Mouse (Mus musculus) mouse trophoblast stem cell (cell line): ENCODE results near the gene Gm20517.

Experiments used
- in situ Hi-C, 2 experiments: fragments of 300-500 bp; cut with MseI, MboI; formaldehyde crosslinking; loops; 2 replicates in 1 of 2; 3 replicates in 1 of 2; pipeline ENCODE4 v1.15.1; 2025

Gene Gm20517

DNA sequence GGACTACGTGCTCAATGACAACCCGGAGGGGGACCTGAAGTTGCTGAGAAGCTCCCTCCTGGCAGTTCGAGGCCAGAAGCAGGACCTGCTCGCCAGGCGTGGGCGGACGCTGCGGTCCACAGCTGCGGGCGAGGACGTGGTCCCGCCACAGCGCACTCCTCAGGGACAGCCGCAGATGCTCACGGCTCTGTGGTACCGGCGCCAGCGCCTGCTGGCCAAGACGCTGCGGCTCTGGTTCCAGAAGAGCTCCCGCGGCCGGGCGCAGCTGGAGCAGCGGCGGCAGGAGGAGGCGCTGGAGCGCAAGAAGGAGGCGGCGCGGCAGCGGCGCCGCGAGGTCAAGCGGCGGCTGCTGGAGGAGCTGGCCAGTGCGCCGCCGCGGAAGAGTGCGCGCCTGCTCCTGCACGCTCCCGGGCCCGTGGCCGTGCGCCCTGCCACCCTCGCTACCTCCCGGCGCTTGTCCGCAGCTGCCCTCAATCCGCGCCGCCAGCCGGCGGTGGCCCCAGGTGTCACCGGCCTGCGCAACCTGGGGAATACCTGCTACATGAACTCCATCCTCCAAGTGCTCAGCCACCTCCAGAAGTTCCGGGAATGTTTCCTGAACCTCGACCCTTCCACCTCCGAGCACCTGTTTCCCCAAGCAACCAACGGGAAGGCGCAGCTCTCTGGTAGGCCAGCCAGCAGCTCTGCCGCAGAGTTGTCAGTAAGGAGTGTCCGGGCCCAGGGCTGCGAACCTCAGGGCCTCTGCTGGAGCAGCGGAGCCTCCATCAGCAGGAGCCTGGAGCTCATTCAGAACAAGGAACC, 61.1 kb downstream of the Gm20517 start:
- in situ Hi-C loops: no loop called here

DNA sequence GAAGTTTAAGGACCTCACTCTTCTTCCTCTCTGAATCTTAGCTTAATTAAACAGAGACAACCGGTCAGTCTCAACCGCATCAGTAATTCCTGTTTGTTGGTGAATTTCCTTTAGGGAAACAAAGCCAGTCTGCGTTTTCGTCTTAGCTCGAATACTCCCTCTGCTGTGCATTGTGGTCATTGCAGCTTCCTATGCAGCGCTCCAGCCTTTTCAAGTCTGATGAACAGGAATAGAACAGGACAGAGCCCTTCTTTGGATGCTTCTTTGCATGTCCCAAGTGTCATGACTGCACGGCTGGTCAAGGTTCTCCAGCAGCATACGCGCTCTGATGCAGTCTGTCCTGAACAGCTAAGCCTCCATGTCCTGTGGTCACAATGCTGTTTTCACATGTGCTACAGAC, 65.2 kb downstream of the Gm20517 start:
- in situ Hi-C loops: loop anchor here in 1 of 2 experiments (5.0 kb wide), 1 partner anchor 34 kb away; no protein-coding TSS in a partner anchor

DNA sequence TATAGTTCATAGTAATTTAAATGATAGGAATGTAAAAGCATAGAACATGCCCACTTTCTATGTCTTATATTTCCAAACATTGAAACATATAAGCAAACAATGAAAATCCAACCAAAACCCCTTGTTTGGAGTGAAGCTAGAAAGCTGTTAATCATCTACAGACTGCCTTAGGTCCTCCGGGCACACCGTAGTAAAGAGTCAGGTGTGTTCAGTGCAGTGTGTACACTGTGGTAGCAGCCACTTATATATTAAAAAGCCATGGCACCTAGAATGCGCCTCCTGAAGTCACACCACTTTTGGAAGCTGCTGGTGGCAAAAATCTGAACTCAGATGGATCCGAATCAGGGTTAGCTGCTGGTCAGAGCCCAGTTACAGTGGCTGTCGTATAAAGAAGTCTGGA, 66.8 kb downstream of the Gm20517 start:
- in situ Hi-C loops: loop anchor here in 1 of 2 experiments (5.0 kb wide), 1 partner anchor 36 kb away; no protein-coding TSS in a partner anchor

DNA sequence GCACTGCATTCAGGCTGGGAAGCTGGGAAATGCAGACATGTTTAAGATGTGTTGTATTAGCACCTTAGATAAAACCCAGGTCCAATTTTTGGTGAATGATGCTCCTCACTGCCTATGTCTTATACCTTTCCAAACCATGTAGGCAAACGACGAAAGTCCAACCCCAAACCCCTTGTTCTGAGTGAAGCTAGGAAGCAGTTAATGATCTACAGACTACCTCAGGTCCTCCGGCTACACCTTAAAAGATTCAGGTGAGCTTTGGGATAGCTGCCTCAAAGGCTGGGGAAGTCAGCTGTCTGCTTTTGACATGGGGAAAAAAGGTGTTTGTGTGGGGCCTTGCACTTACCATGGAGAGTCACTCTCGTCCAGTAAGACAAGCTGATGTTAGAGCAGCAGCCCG, 67.3 kb downstream of the Gm20517 start:
- in situ Hi-C loops: loop anchor here in 1 of 2 experiments (5.0 kb wide), 1 partner anchor 36 kb away; no protein-coding TSS in a partner anchor

DNA sequence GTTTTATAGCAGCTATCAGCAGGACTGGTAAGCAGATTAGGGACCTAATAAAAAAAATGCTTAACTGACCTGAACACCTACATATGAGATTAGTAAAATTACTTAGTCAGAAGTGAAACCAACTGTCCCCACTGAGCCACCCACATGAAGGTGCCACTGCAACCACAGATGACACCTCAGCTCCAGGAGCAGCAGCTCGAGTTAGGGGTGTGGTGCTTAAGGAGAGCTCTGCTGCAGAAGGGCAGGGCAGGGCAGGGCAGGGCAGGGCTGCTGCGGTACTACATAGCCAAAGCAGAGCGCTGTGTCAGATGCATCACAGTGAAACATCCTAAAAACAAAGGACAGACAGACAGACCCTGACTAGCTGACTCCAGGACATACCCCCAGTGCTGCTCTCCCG, 71.4 kb downstream of the Gm20517 start:
- in situ Hi-C loops: no loop called here

DNA sequence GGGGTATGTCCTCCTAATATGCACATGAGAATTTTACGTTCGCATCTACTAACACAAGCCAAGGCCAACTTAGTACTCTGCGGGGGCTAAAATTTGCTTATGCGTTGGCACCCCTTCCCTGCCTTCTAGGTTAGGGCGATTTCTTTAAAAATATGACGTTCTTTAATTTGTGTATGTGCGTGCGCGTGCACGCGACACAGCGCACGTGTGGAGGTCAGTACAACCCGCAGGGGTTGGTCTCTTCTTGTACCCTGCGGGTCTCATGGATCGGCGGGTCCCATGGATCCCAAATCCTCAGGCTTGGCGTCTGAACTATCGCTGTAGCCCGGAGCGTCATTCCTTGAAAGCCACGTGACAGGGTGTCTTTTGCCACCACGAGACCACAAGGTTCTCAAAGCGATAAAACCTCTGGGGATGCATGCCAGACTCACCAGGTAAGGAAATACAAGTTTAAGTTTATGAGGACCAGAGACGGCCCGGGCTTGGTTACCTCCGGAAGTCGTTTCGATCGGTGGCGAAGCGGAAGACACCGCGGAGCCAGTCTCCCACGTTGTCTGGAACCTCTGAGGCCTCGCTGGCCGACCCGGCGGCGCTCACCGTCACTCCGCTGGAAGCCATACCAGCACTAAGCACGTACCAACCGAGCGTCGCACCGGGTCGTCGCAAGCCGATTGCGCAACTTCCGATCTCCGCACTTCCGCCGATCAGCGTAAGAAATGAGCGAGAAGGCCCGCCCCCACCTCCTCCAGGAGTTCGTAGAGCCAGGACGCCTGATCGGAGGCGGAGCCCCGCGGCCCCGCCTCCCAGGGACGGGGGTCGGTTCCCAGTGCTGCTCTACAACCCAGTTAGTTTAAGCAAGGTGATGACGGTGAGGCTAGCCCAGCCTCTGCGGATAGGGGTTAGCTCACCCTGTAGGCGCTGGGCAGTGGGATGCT, 76.3 kb downstream of the Gm20517 start:
- in situ Hi-C loops: no loop called here

DNA sequence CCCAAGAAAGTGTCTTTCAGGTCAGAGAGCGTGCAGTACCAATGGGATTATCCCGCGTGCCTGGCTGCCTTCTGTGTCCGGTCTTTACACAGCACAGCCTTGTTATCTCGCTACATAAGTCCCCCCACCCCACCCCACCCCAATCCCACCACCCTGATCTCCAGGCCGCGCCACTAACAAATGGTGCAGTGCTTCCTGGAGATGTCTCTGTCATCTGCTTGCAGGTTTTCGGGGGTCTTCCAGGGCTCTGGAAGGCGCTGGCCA, 76.9 kb downstream of the Gm20517 start, which contains the start of gene Tomm6:
Gene Tomm6 (minus strand): TSS at position 43 of the 264 bp plus-strand sequence.
- in situ Hi-C loops: no loop called here

DNA sequence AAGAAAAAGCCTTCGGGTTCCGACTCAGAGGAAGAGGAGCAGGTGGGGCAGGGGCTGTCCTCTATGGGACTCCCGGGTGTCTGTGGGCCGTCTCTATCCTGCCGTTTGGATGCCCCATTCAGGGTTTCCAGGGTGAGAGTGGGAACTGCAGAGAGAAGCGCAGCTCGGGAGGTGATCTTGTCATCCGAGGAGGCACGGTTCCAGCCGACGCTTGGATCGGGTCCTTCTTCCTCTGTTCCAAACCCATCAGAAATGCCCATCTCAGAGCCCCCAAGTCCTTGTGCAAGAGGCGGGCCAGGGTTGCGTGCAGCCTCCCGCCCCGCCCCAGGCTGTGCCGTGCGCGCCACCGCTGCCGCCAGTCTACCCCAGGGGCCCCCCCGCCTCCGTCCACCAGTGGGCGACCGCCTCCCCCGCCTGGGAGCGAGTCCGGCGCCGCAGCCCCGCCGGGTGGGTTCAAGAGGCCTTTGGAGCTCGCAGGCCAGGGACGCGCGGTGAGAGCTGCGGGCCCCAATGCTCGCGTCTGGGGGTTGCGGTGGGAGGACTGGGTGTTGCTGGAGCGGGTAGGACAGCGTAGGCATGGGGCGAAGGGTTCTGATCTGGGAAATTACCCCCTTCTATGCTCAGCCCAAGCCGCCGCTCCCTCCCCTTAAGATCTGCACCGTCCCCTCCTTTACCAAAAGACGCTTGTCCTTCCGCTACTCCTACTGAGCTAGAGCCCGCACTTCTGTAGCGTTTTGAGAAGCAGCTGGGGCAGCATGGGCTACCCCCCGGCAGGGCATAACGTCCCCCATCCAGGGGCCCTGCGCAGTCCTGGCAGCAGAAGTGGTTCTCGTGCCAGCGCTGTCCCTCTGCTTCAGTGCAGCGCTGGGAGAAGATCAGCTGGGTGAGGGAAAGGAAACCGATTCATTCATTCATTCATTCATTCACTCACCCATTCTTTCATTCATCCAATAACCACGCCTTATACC, 77.5 kb downstream of the Gm20517 start, which contains the start of gene Frs3:
Gene Frs3 (plus strand): TSS at position 423 of the 968 bp plus-strand sequence.
- in situ Hi-C loops: no loop called here

DNA sequence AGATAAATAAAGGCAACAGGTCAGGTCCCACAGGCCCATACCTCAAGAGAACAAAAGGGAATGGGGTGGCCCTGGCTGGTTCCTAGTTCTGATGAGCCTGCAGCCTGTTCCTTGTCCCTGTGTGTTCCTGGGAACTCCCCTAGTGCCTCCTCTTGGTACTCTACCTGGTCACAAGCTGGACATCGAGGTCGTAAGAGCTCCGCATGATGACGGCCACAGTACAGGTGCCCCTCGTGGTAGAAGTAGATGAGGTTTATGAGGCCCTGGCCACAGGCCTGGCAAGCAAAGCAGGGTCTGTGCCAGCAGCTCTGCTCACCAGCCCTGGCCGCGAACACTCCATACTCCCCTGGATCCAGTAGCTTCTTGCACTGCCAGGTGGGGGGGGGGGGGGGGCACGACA, 78.5 kb downstream of the Gm20517 start:
- in situ Hi-C loops: no loop called here

DNA sequence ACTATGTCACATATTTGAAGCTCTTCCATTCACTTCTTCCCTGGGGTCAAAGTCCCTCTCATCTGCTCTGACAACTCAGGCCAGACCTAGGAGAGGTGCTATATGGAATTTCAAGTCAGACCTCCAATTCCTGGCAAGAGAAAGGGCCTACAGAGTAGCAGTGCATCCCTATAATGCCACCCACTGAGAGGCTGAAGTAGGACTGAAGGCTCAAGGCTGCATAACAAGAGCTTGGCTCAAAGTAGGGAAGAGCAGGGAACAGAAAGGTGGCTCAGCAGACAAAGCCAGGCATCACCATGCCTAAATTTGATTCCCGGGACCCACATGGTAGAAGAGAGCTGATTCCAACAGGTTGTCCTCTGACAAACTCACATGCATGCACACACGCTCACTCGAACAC, 80.3 kb downstream of the Gm20517 start:
- in situ Hi-C loops: no loop called here

DNA sequence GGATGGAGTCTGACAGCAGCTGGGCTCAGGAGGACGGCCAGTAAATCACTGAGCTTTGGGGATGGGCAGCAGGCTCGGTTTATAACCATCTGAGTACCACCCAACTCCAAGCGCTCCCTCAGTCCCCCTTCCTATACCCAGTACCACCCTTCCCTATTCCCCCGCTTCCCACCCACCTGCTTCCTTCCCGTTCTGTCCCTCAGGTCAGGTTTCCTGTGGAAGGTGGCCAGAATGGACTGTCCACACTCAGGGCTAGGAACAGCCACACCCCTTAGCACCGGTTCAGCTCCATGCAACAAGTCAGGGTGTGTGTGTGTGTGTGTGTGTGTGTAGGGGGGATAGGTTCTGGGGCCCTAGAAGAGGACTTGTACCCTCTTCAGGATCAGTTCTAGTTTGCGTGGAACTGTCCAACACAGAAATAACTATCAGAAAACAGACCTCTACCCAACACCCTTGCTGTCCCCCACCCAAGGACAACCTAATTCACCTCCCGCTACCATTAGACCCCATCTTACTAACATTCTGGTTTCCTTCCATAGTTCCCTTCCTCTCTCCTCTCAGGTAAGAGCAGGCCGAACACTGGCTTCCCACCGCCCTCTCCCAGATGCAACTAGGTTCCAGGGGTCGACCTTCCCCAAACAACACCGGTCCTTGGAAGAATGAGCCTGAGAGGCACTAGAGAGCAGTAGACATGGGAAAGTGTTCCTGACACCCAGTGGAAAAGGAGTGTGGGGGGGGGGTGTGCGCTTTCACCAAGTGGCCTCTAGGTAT, 82.5 kb downstream of the Gm20517 start:
- in situ Hi-C loops: no loop called here

DNA sequence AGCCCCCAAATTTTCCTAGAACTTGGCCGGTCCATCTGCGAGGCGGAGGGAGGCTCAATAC, 82.9 kb downstream of the Gm20517 start, which contains the start of gene Gm21981:
Gene Gm21981 (minus strand): TSS at position 14 of the 61 bp plus-strand sequence.
- in situ Hi-C loops: no loop called here

DNA sequence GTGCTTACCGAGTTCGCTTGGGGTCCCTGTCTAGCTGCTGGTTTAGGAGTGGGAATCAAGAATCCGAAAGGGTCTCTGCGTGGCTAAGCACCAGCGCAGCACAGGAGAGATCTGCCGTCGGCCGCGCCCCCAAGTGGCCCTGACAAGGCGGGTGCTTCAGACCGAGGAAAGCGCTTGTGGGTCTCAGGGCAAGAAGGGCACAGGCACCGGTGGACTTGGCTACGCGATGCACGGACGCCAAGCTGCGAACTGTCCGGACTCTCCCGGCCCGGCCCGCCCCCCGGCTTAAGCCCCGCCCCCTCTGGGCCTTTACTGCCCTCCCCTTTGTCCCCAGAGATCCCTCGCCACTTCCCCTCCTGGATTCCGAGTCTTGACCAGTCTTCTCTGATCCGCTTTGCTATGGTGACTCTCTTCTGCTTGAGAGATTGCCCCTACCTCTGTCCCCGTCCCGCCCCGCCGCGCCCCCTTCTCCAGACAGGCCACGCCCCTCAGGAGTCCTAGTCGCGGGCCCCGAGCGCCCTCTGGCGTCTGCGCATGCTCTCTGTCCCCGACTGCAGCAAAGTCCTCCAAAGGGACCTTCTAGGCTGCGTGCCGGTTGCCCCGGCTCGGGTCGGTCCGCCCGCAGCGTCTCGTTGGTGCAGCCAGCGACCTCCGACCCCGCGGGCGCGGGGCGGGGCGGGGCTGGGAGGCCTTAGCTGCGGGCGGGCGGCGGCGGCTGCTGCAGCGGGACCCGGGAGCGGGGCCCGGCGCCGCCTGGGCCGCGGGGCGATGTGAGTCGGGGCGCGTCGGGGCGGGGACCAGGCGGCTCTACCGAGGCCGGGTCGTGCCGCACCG, 83.3 kb downstream of the Gm20517 start, which contains the start of gene Prickle4:
Gene Prickle4 (minus strand): TSS at position 234 of the 834 bp plus-strand sequence.
- in situ Hi-C loops: no loop called here

DNA sequence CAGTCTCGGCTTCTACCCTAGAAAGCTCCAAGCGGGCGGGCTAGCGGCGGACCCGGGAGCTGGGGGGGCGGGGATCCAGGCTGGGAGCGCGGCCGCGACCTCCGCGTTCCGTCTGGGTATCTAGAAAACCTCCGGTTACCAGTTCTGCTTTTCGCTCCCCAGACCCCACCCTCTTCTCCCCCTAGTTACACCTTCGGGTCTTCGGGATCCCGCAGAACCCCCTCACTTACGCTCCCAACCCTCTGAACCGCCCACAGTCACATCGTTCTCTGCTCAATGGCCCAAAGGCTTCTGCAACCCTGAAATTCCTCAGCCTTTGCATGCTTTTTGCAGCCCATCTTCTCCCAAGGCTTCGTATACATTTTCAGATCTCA, 83.9 kb downstream of the Gm20517 start:
- in situ Hi-C loops: no loop called here

DNA sequence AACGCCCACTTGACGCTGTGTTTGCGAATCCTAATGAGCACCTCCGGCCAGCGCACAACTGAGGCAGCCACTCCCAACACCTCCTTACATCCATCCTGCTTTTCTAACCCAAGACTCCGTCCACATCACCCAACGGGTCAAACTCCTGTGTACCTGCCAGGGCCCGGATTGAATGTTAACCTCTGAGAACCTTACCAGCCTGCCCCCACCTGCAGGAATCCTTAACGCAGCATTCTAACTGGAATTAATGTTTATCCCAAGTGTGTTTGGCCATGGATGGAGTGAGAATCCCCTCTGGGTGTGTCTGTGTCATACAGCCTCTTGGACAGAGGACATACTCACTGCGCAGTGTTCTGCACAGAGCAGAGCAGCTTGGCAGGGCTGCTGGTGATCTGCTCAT, 86.8 kb downstream of the Gm20517 start:
- in situ Hi-C loops: no loop called here

DNA sequence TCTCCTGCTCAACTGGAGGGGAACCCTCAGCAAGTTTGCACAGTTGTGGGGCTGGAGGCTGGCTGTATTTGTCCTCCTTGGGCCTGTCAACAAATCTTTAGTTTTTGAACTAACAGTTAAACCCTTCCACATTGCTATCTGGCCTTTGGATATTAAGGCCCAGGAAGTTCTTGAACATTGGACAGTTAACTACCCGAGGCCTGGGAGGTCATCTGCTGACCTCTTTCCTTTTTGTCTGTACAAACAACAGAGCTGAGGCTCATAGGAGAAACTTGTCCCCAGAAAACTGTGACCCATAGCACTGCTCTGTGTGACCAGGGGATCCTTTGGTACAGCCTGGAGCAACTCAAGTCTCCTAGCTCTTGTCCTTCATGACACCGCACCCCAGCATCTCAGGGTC, 87.7 kb downstream of the Gm20517 start:
- in situ Hi-C loops: no loop called here

DNA sequence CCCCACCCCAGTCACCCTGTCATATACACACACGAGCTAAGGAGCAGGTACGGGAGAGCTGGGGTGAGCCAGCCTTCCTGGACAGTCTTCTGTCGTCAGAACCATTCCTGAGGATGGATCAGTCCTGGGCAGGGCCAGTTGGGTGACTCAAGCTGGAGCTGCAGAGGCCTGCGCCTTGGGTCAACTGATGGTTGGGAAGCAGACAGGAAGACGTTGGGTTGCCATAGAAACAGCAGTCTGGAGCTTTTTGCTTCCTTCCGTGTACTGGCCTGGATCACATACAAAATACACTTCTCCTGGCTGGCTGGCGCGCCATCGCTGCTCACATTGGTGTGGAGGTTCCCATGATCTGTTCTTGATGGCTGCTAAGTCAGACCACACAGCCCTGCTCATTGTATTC, 90.4 kb downstream of the Gm20517 start:
- in situ Hi-C loops: no loop called here

DNA sequence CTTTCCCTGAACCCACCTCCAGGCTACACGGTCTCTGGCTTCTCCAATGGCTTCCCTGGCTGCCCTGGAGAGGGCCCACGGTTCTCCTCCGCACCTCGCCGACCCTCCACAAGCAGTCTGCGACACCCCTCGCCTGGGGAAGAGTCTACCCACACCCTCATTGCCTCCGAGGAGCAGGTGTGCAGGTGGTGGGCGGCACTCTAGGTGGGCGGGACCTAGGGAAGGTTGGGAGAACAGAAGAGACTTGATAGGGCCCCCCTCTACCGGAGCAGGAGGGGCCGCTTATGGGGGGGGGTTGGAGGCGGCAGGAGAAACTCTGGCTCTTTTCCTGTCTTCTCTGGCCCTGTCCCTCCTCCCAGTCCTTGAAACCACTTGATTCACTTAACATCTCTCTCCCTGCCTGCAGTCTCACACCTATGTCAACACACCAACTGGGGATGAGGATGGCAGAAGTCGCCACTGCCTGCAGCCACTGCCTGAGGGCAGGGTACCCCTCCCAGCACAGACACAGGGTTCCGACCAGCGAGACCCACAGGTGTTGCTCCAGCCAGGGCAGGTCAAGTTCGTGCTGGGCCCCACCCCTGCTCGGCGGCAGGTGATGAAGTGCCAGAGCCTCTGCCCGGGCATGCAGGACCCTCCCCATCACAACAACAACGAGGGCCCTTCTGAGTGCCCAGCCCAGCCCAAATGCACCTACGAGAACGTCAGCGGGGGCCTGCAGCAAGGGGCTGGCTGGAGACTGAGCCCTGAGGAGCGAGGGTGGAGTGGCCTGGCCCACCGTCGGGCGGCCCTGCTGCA, 91.4 kb downstream of the Gm20517 start:
- in situ Hi-C loops: no loop called here

DNA sequence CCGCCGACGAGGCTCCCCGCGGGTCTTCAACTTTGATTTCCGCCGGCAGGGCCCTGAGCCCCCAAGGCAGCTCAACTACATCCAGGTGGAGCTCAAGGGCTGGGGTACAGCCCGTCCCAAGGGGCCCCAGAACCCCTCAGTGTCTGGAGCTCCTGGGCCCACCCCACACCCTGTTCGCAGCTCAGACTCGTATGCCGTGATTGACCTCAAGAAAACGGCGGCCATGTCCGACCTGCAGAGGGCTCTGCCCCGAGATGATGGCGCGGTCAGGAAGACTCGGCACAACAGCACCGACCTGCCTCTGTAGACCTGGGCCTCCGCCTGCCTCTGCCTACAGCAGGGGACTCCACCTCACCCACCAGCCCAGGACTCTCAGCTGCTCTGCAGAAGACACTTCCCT, 92.2 kb downstream of the Gm20517 start:
- in situ Hi-C loops: no loop called here
